Mouse (Mus musculus) CH12.LX (cell line): ENCODE measurements around the gene Kmt5a. TPM values are rescaled to one million over a fixed set of nuclear protein-coding genes. Genes with fewer than 3 reads are reported as not detected.

Experiments
- DNase-seq: peaks from one replicate; pipeline ENCODE4 v3.0.0-alpha.2; 2013; ENCODE audit errors: extremely low read depth
- H3K27ac ChIP-seq: 2 replicates; pipeline ENCODE4 v1.5.1; 2012; ENCODE audit warnings: low read depth, mild to moderate bottlenecking, control low read depth, moderate library complexity; ENCODE audit not compliant: insufficient read depth
- H3K27me3 ChIP-seq: replicated peaks from 2 replicates; pipeline ENCODE3; 2012; ENCODE audit warnings: inconsistent platforms
- H3K36me3 ChIP-seq, 2 experiments: replicated peaks in 1 of 2; 2 replicates each; pipeline versions ENCODE3 to v1.6.1; 2012; ENCODE audit warnings: inconsistent platforms in 1 of 2, low read length in 1 of 2, mild to moderate bottlenecking in 1 of 2, mixed read lengths in 1 of 2, moderate library complexity in 1 of 2; ENCODE audit not compliant: control insufficient read depth in 1 of 2, insufficient read depth in 1 of 2
- H3K4me1 ChIP-seq, 2 experiments: 2 replicates each; pipeline ENCODE4 v1.6.1; 2012; ENCODE audit warnings: inconsistent platforms in 1 of 2, moderate library complexity in 1 of 2; ENCODE audit not compliant: insufficient read depth in 2 of 2, control insufficient read depth in 1 of 2
- H3K4me2 ChIP-seq: 2 replicates; pipeline ENCODE4 v1.6.1; 2012; ENCODE audit warnings: low read depth, mild to moderate bottlenecking, control low read depth; ENCODE audit not compliant: poor library complexity, insufficient read depth, severe bottlenecking
- H3K4me3 ChIP-seq, 3 experiments: fragments of 150-350 bp in 1 of 3; sonication (generic) in 1 of 3; replicated peaks in 1 of 3; 2 replicates each; pipeline versions ENCODE3 to v1.5.1; 2011 to 2012; ENCODE audit warnings: low read depth in 2 of 3, low read length in 2 of 3, mild to moderate bottlenecking in 2 of 3, moderate library complexity in 2 of 3, control low read depth in 1 of 3, improper control_type of control experiment in 1 of 3, inconsistent platforms in 1 of 3, mixed read lengths in 1 of 3; ENCODE audit not compliant: poor library complexity in 1 of 3
- H3K79me2 ChIP-seq: replicated peaks from 2 replicates; pipeline ENCODE4 v1.6.1; 2012; ENCODE audit warnings: mild to moderate bottlenecking, moderate library complexity; ENCODE audit not compliant: control insufficient read depth, poor library complexity, insufficient read depth, severe bottlenecking; ENCODE audit errors: extremely low read depth
- H3K9ac ChIP-seq: 2 replicates; pipeline ENCODE4 v1.6.1; 2012; ENCODE audit warnings: low read depth, mild to moderate bottlenecking, control low read depth, moderate library complexity; ENCODE audit not compliant: insufficient read depth
- H3K9me3 ChIP-seq: replicated peaks from 2 replicates; pipeline ENCODE3; 2012; ENCODE audit warnings: low read length, inconsistent platforms, mixed read lengths
- BHLHE40 ChIP-seq: IDR thresholded peaks from 2 replicates; pipeline ENCODE4 v1.6.1; 2011; ENCODE audit warnings: mild to moderate bottlenecking, low read depth, low read length, improper control_type of control experiment
- CHD2 ChIP-seq: IDR thresholded peaks from 2 replicates; pipeline ENCODE4 v1.6.1; 2011; ENCODE audit warnings: low read length, improper control_type of control experiment
- CTCF ChIP-seq, 2 experiments: IDR thresholded peaks in 1 of 2; conservative IDR thresholded peaks in 1 of 2; 2 replicates each; pipeline ENCODE4 v1.5.1; 2011 to 2012; ENCODE audit warnings: low read depth in 2 of 2, low read length in 2 of 2, improper control_type of control experiment in 1 of 2, inconsistent platforms in 1 of 2, mild to moderate bottlenecking in 1 of 2, moderate library complexity in 1 of 2
- E2F4 ChIP-seq: IDR thresholded peaks from 2 replicates; pipeline ENCODE4 v1.6.1; 2011; ENCODE audit warnings: low read depth, low read length, improper control_type of control experiment; ENCODE audit not compliant: insufficient replicate concordance
- ELF1 ChIP-seq: IDR thresholded peaks from 2 replicates; pipeline ENCODE4 v1.6.1; 2014; ENCODE audit warnings: low read depth, mild to moderate bottlenecking, inconsistent platforms, low read length, improper control_type of control experiment
- IRF4 ChIP-seq: IDR thresholded peaks from 2 replicates; pipeline ENCODE4 v1.6.1; 2014; ENCODE audit warnings: low read depth, mild to moderate bottlenecking, inconsistent platforms, low read length, improper control_type of control experiment
- JUN ChIP-seq: IDR thresholded peaks from 2 replicates; pipeline ENCODE4 v1.6.1; 2011; ENCODE audit warnings: low read depth, mild to moderate bottlenecking, low read length, improper control_type of control experiment, moderate library complexity; ENCODE audit not compliant: insufficient read depth
- JUND ChIP-seq: conservative IDR thresholded peaks from 2 replicates; pipeline ENCODE4 v1.6.1; 2011; ENCODE audit warnings: low read depth, low read length, improper control_type of control experiment
- MAFK ChIP-seq: IDR thresholded peaks from 2 replicates; pipeline ENCODE4 v1.6.1; 2011; ENCODE audit warnings: low read length, improper control_type of control experiment; ENCODE audit not compliant: insufficient replicate concordance
- MEF2A ChIP-seq: IDR thresholded peaks from 2 replicates; pipeline ENCODE4 v1.6.1; 2014; ENCODE audit warnings: low read depth, mild to moderate bottlenecking, inconsistent platforms, low read length, improper control_type of control experiment, borderline replicate concordance
- MXI1 ChIP-seq: IDR thresholded peaks from 2 replicates; pipeline ENCODE4 v1.6.1; 2011; ENCODE audit warnings: mild to moderate bottlenecking, low read depth, low read length, improper control_type of control experiment
- MYC ChIP-seq: IDR thresholded peaks from 2 replicates; pipeline ENCODE4 v1.6.1; 2011; ENCODE audit warnings: low read depth, mild to moderate bottlenecking, improper control_type of control experiment, low read length
- NELFE ChIP-seq: IDR thresholded peaks from 2 replicates; pipeline ENCODE4 v1.6.1; 2011; ENCODE audit warnings: low read depth, low read length, improper control_type of control experiment
- NRF1 ChIP-seq: IDR thresholded peaks from 2 replicates; pipeline ENCODE4 v1.6.1; 2014; ENCODE audit warnings: low read depth, mild to moderate bottlenecking, inconsistent platforms, low read length, improper control_type of control experiment, moderate library complexity
- POLR2AphosphoS2 ChIP-seq: IDR thresholded peaks from 2 replicates; pipeline ENCODE4 v1.6.1; 2011; ENCODE audit warnings: low read depth, low read length, improper control_type of control experiment
- RAD21 ChIP-seq: IDR thresholded peaks from 2 replicates; pipeline ENCODE4 v1.6.1; 2011; ENCODE audit warnings: low read depth, mild to moderate bottlenecking, low read length, improper control_type of control experiment, moderate library complexity
- SIN3A ChIP-seq: IDR thresholded peaks from 2 replicates; pipeline ENCODE4 v1.6.1; 2012; ENCODE audit warnings: low read length, improper control_type of control experiment, inconsistent platforms
- TCF12 ChIP-seq: IDR thresholded peaks from 2 replicates; pipeline ENCODE4 v1.6.1; 2014; ENCODE audit warnings: low read depth, mild to moderate bottlenecking, inconsistent platforms, low read length, improper control_type of control experiment
- UBTF ChIP-seq: IDR thresholded peaks from 2 replicates; pipeline ENCODE4 v1.6.1; 2012; ENCODE audit warnings: low read depth, mild to moderate bottlenecking, inconsistent platforms, low read length, improper control_type of control experiment, moderate library complexity
- ZC3H11A ChIP-seq: IDR thresholded peaks from 2 replicates; pipeline ENCODE4 v1.6.1; 2012; ENCODE audit warnings: low read depth, mild to moderate bottlenecking, inconsistent platforms, low read length, improper control_type of control experiment
- ZKSCAN1 ChIP-seq: IDR thresholded peaks from 2 replicates; pipeline ENCODE4 v1.6.1; 2012; ENCODE audit warnings: low read depth, inconsistent platforms, low read length, improper control_type of control experiment, borderline replicate concordance
- ZNF384 ChIP-seq: IDR thresholded peaks from 2 replicates; pipeline ENCODE4 v1.6.1; 2012; ENCODE audit warnings: low read depth, low read length, improper control_type of control experiment, inconsistent platforms
- dilution Hi-C: fragments of 300-500 bp; cut with MboI; formaldehyde crosslinking; loops from 2 replicates; pipeline ENCODE4 v1.14.3; 2020; ENCODE audit warnings: low sequenced_read_pairs; ENCODE audit not compliant: extremely low pct_unique_long_range_greater_than_20kb, extremely low pct_ligation_motif_present
- in situ Hi-C: fragments of 300-500 bp; cut with MboI; formaldehyde crosslinking; loops from 3 replicates; pipeline ENCODE4 v1.14.3; 2019; ENCODE audit warnings: low sequenced_read_pairs, low pct_ligation_motif_present, low pct_unique_long_range_greater_than_20kb, mixed read lengths
- polyA plus RNA-seq: library from polyadenylated mRNA; unstranded; fragments of >175 nt; gene quantifications from 2 replicates; pipeline ENCODE4 v1.2.1, GENCODE M21; 2012; ENCODE audit warnings: low read depth; ENCODE audit not compliant: insufficient read length
- total RNA-seq, 2 experiments: library from RNA; depleted of rRNA; stranded (reverse); fragments of 300-350 nt in 1 of 2; fragments of >200 nt in 1 of 2; gene quantifications; 2 replicates each; pipeline ENCODE4 v1.2.3; 2012 to 2014

Kmt5a gene
- total and polyA plus RNA-seq, 3 experiments, result 55.3 to 151 (median 62.8) TPM

GRCm38 (mm10) chr5:124392412-124392811, 47.3 kb upstream of the Kmt5a start:
- H3K9me3 ChIP-seq, result no peaks in the 10 kb centered on the region
- H3K27ac ChIP-seq, result no peak overlapping the region
- H3K9ac ChIP-seq, result no peak overlapping the region
- no peak overlapping the region for H3K4me2 ChIP-seq
- no peaks in the 10 kb centered on the region for H3K4me1 ChIP-seq
- in situ Hi-C loops, result no loop called here
- DNase-seq, result no peak
- no peak overlapping the region for H3K4me3 ChIP-seq
- H3K27me3 ChIP-seq, result no peaks in the 10 kb centered on the region
- dilution Hi-C loops, result no loop called here
- no peaks in the 10 kb centered on the region for H3K79me2 ChIP-seq
- TF ChIP-seq MEF2A, result no peak
- no peak for TF ChIP-seq TCF12
- no peak for TF ChIP-seq POLR2AphosphoS2
- TF ChIP-seq ZKSCAN1, result no peak
- no peak for TF ChIP-seq IRF4
- no peak for TF ChIP-seq SIN3A
- no peak for TF ChIP-seq MYC
- TF ChIP-seq CTCF (conservative IDR thresholded peaks at IDR 0.05 in 1 of 2, IDR thresholded peaks at IDR 0.05 in 1 of 2; ENCODE audit: low read depth in 2 of 2, low read length in 2 of 2), result no peak
- no peak for TF ChIP-seq BHLHE40
- no peak for TF ChIP-seq JUN
- no peak for TF ChIP-seq MXI1
- TF ChIP-seq JUND, result no peak
- no peak for TF ChIP-seq UBTF
- no peak for TF ChIP-seq CHD2
- TF ChIP-seq NRF1, result no peak
- no peak for TF ChIP-seq NELFE
- TF ChIP-seq ZNF384, result no peak
- TF ChIP-seq ZC3H11A, result no peak
- no peak for TF ChIP-seq RAD21
- no peak for TF ChIP-seq ELF1
- peaks cover 60 to 92% of the 10 kb centered on the region in 2 experiments for H3K36me3 ChIP-seq

GRCm38 (mm10) chr5:124393726-124394125, 46.0 kb upstream of the Kmt5a start:
- Histone ChIP-seq H3K27me3 (no peaks in the 10 kb centered on the region), H3K9me3 (no peaks in the 10 kb centered on the region), H3K36me3 (peaks cover 54 to 94% of the 10 kb centered on the region in 2 experiments), H3K4me1 (no peaks in the 10 kb centered on the region), H3K27ac (no peak overlapping the region), H3K79me2 (no peaks in the 10 kb centered on the region), H3K4me3 (no peak overlapping the region), H3K9ac (no peak overlapping the region), H3K4me2 (no peak overlapping the region)
- in situ Hi-C loops (no loop called here), dilution Hi-C loops (no loop called here)
- no peak for TF ChIP-seq CHD2
- TF ChIP-seq MYC, result no peak
- no peak for TF ChIP-seq CTCF (conservative IDR thresholded peaks at IDR 0.05 in 1 of 2, IDR thresholded peaks at IDR 0.05 in 1 of 2; ENCODE audit: low read depth in 2 of 2, low read length in 2 of 2)
- no peak for TF ChIP-seq ELF1
- no peak for TF ChIP-seq JUND
- no peak for TF ChIP-seq MAFK
- TF ChIP-seq E2F4, result no peak
- no peak for TF ChIP-seq JUN
- TF ChIP-seq NELFE, result no peak
- TF ChIP-seq RAD21, result no peak
- no peak for TF ChIP-seq NRF1
- TF ChIP-seq SIN3A, result no peak
- no peak for DNase-seq
